Mouse (Mus musculus) thymus, postnatal 10 days (tissue): Measurements from ENCODE around the gene Lztr1.
"Not testable (repeated sequence)": the region's sequence is repeated elsewhere in the genome, so short reads cannot be mapped to it uniquely, and the experiment has no call there.

Experiments
- DNase-seq, 2 experiments: peaks; one replicate each; pipeline ENCODE4 v3.0.0; 2021; ENCODE audit warnings: low spot score in 2 of 2

The Lztr1 gene

GRCm38 (mm10) chr16:17507018-17507552, 1.4 kb upstream of the Lztr1 start:
- DNase-seq: no peak

- not testable (repeated sequence) for DNase-seq
These were observed 457 bp upstream of the Lztr1 start for GRCm38 (mm10) chr16:17508031-17508430.

GRCm38 (mm10) chr16:17509240-17509597, 731 bp downstream of the Lztr1 start:
- DNase-seq: no peak

- DNase-seq: no peak
These were observed 1.7 kb downstream of the Lztr1 start for GRCm38 (mm10) chr16:17510143-17510542.

- no peak for DNase-seq
These were observed 2.2 kb downstream of the Lztr1 start for GRCm38 (mm10) chr16:17510686-17511085.

- DNase-seq: no peak
These were observed 2.9 kb downstream of the Lztr1 start for GRCm38 (mm10) chr16:17511431-17511830.

GRCm38 (mm10) chr16:17518910-17519309, 10.4 kb downstream of the Lztr1 start:
- no peak for DNase-seq

- DNase-seq: no peak
These were observed 15.7 kb downstream of the Lztr1 start for GRCm38 (mm10) chr16:17524156-17524555.

GRCm38 (mm10) chr16:17525524-17525923, 17.0 kb downstream of the Lztr1 start:
- DNase-seq: no peak

- no peak for DNase-seq
These were observed 17.7 kb downstream of the Lztr1 start for GRCm38 (mm10) chr16:17526223-17526622.

GRCm38 (mm10) chr16:17527606-17528005, 19.1 kb downstream of the Lztr1 start:
- DNase-seq: no peak

GRCm38 (mm10) chr16:17528276-17528675, 19.8 kb downstream of the Lztr1 start:
- DNase-seq: no peak

- no peak for DNase-seq
These were observed 21.6 kb downstream of the Lztr1 start for GRCm38 (mm10) chr16:17529981-17530586.

- DNase-seq: peak; percentile 95 to 98
These were observed 22.3 kb downstream of the Lztr1 start, which contains the start of gene Thap7 for GRCm38 (mm10) chr16:17530640-17531288. TSS of gene Thap7 (minus strand) at chr16:17531136.

GRCm38 (mm10) chr16:17532271-17532670, 23.8 kb downstream of the Lztr1 start:
- DNase-seq: no peak

- no peak for DNase-seq
These were observed 24.3 kb downstream of the Lztr1 start for GRCm38 (mm10) chr16:17532676-17533329.

- no peak for DNase-seq
These were observed 28.1 kb downstream of the Lztr1 start for GRCm38 (mm10) chr16:17536584-17536983.

- DNase-seq: no peak
These were observed 34.1 kb downstream of the Lztr1 start for GRCm38 (mm10) chr16:17542632-17543031.

GRCm38 (mm10) chr16:17552837-17553236, 44.3 kb downstream of the Lztr1 start:
- DNase-seq: no peak

GRCm38 (mm10) chr16:17553910-17554685, 45.6 kb downstream of the Lztr1 start:
- peak; percentile 68 to 70 for DNase-seq

- DNase-seq: not testable (repeated sequence)
These were observed 46.2 kb downstream of the Lztr1 start for GRCm38 (mm10) chr16:17554702-17555101.

- no peak for DNase-seq
These were observed 47.7 kb downstream of the Lztr1 start for GRCm38 (mm10) chr16:17556180-17556579.
